Mouse (Mus musculus): Measurements from ENCODE around the gene Vamp2.

DNA sequence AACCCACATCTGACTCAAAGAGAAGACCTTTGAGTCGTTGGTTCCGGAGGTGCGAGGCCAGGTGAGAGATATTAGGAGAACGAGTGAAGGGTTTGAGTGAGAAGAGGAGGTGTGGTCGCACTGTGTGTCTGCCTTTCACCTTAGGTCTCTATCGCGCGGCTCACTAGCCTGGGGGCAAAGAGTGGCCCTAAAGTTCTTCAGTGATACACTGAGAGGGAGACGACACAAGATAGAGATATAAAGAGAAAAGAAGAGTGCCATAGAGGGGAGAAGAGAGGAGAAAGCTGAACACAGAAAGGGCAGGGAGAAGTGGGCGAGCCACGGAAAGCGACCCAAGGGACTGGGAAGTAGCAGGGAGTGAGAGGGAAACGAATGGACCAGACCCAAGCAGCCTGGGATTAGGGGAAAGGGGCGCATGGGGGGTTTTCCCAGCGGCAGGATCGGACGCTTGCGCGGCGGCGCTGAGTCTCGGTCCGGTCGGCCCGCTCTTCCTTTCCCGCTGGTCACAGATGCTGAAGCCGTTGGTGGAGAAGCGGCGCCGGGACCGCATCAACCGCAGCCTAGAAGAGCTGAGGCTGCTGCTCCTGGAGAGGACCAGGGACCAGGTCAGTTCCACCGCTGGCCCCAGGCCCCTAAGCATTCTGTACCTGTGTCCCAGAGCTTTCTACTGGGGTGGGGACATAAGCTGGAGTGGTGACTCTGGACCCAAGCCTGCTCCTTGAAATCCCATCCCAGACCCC, 32.9 kb downstream of the Vamp2 start:
- TF ChIP-seq CTCF (IDR thresholded peaks at IDR 0.05) (no peak), EP300 (IDR thresholded peaks at IDR 0.05) (no peak)
